Mouse (Mus musculus) stomach, postnatal 0 days (tissue): ENCODE data around the gene Vps25. TPM values are rescaled to one million over a fixed set of nuclear protein-coding genes. Genes with fewer than 3 reads are reported as not detected.

Source experiments
- ATAC-seq: fragments of 200-750 bp; cut with Nextera tagmentation; 2 replicates; pipeline ENCODE4 v1.8.0; 2017; ENCODE audit not compliant: low FRiP score, low TSS enrichment
- DNase-seq: peaks from one replicate; pipeline ENCODE4 v3.0.0-alpha.2; 2016; ENCODE audit warnings: low spot score
- H3K27ac ChIP-seq: fragments of 300-500 bp; sonication (generic); replicated peaks from 2 replicates; pipeline ENCODE4 v1.5.1; 2014; ENCODE audit warnings: mild to moderate bottlenecking, control low read depth
- H3K27me3 ChIP-seq: fragments of 300-500 bp; sonication (generic); 2 replicates; pipeline ENCODE4 v1.6.1; 2014; ENCODE audit warnings: low read length; ENCODE audit not compliant: control insufficient read depth, insufficient read depth
- H3K36me3 ChIP-seq: fragments of 300-500 bp; sonication (generic); 2 replicates; pipeline ENCODE4 v1.6.1; 2014; ENCODE audit warnings: low read length, mixed read lengths; ENCODE audit not compliant: control insufficient read depth, insufficient read depth
- H3K4me1 ChIP-seq: fragments of 300-500 bp; sonication (generic); replicated peaks from 2 replicates; pipeline ENCODE4 v1.6.1; 2014; ENCODE audit warnings: antibody characterized with exemption; ENCODE audit not compliant: control insufficient read depth, insufficient read depth
- H3K4me2 ChIP-seq: fragments of 300-500 bp; sonication (generic); replicated peaks from 2 replicates; pipeline ENCODE4 v1.6.1; 2014; ENCODE audit warnings: low read depth, mild to moderate bottlenecking, control low read depth, moderate library complexity
- H3K4me3 ChIP-seq: fragments of 300-500 bp; sonication (generic); 2 replicates; pipeline ENCODE4 v1.5.1; 2014; ENCODE audit warnings: low read depth, low read length, control low read depth
- H3K9ac ChIP-seq: fragments of 300-500 bp; sonication (generic); 2 replicates; pipeline ENCODE4 v1.6.1; 2014; ENCODE audit warnings: mild to moderate bottlenecking, low read length, control low read depth, mixed read lengths
- H3K9me3 ChIP-seq: fragments of 300-500 bp; sonication (generic); 2 replicates; pipeline ENCODE4 v1.6.1; 2016; ENCODE audit warnings: low read length; ENCODE audit not compliant: control insufficient read depth
- CTCF ChIP-seq: IDR thresholded peaks from 2 replicates; pipeline ENCODE4 v1.5.1; 2016; ENCODE audit warnings: antibody characterized with exemption, low read depth, mild to moderate bottlenecking, moderate library complexity
- EP300 ChIP-seq: optimal IDR thresholded peaks from 2 replicates; pipeline ENCODE3; 2016; ENCODE audit warnings: antibody characterized with exemption
- WGBS: fragments of 180-500 bp; shearing (Covaris S2); extraction: QIAGEN DNeasy Blood & Tissue Kit; methylation state at CpG from one replicate; pipeline ENCODE4 v1.1.7; 2014; 5-methylcytosine and 5-hydroxymethylcytosine counted together
- polyA plus RNA-seq: library from polyadenylated mRNA; unstranded; fragments of >200 nt; fragmentation: Nextera tagmentation; extraction: Ambion mirVana; gene quantifications from 2 replicates; pipeline ENCODE4 v1.2.1, GENCODE M21; 2015

The Vps25 gene
- polyA plus RNA-seq, 1 experiment from 2014 or later, result 141 TPM

DNA sequence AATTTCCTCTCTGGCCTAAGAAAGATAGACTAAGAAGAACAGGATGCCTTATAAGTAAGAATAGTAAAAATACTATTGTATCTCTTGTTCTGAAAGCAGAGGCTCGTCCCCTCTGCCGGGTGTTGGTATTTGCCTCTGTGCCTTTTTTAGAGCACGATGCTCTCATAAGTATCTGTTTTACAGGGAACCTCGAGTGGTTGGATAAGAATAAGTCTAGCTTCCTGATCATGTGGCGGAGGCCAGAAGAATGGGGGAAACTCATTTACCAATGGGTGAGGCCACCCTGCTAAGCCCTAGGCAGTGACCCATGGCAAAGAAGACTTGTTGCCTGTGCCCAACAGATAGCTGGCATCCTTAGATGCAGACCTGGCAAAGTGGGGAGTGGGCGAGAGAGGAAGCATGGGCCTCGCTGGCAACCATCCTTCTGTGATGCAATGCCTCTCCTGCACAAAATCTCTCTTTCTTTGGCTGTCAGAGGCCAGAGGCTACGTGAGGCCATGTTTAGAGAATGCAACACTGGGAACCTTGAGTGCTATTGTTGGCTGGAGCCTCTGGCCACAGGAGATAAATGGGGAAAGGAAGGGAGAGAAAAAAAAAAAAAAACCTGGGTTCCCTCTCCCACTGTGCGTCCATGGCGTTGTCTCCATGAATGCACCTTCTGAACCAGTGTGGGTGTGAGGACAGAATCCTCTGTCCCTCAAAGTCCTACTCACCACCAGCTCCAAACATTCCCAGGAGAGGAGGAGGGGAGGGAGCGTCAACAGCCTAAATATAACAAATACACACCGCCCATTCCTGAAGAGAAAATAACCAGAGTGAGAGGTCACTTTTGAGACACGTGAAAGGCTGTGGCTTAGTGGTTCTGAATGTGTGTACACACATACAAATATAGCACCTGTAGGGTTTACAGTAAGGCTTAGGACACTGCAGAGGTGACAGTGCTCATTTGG, 2.6 kb downstream of the Vps25 start:
- H3K4me1 ChIP-seq, result no peaks in the 10 kb centered on the region; the same call in none of the 2 replicates
- DNase-seq, result no peak
- no peaks in the 10 kb centered on the region for H3K9me3 ChIP-seq
- H3K4me2 ChIP-seq, result no peak overlapping the region
- H3K27me3 ChIP-seq, result no peaks in the 10 kb centered on the region
- H3K9ac ChIP-seq, result no peak overlapping the region
- WGBS, result 79% methylated on average over 13 of the region's 13 CpGs
- H3K27ac ChIP-seq, result no peak overlapping the region
- TF ChIP-seq CTCF, result no peak
- no peak for TF ChIP-seq EP300
- no peak for ATAC-seq
- H3K4me3 ChIP-seq, result no peak overlapping the region
- peaks cover 2% of the 10 kb centered on the region; the same call in 1 of the 2 replicates for H3K36me3 ChIP-seq

DNA sequence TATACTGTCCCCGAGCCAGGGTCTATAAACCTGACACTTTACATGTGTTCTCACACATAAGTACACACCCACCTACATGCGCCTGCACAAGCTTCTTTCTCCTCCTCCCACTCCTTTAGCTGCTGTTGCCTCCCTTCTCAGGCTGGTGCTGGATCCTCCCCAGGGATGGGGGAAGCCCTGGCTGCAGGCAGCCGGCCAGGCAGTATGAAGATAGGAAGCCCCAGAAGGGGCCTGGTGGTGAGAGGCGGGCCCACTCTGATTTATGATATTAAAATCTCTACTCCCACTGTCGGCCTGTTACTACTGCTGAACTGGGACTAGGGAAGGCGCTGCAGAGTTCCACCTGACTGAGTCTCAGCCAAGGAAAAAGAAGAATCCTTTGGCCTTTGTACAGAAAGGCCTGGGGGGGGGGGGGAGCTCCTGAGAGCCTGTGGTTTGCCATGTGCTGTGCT, 5.8 kb downstream of the Vps25 start:
- TF ChIP-seq EP300 (no peak), CTCF (no peak)
- ATAC-seq (peak; percentile 33), DNase-seq (peak; percentile 54)
- Histone ChIP-seq H3K27me3 (no peaks in the 10 kb centered on the region), H3K4me2 (peak overlapping the region; percentile 69; the same call in 1 of the 2 replicates), H3K36me3 (peaks cover 2% of the 10 kb centered on the region; the same call in 1 of the 2 replicates), H3K9me3 (no peaks in the 10 kb centered on the region), H3K4me3 (no peak overlapping the region), H3K4me1 (no peaks in the 10 kb centered on the region; the same call in 1 of the 2 replicates), H3K9ac (no peak overlapping the region), H3K27ac (peak overlapping the region; percentile 83)
- 12% methylated on average over 6 of the region's 6 CpGs for WGBS

DNA sequence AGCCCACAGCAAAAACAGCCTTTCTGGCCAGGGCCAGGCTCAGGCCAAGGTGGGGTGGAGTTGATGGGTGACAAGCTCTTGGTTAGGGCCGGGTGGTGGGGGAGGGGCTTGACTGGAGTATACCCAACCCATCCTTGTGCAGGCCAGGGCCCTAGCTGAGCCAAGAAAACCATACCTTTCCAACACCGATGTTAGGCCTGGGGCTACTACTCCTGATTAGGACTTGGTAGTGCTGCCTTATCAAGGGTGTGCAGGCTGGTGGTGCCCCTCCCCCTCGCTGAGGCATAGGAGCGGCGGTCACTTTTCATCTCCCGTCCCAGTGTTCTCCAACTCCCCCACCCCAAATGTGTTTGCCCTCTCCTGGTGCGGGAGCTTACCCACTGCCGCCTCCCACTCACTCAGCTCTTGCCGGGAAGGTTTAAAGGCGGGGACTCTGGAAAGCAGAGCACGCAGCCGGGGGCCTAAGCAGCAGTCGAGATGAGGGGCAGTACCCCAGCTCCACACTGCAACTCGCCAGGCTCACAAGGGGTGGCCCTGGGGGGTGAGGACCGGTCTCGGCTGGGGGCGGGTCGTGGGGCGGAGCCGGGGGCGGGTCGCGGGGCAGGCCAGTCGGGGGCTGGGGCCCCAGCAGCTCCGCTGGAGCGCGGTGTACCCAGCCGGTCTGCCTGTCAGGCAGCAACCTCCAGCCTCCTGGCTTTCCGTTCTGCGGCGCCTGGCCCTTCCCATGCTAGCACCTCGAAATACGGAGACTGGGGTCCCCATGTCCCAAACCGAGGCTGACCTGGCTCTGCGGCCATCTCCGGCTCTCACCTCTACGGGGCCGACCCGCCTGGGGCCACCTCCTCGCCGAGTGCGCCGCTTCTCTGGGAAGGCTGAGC, 6.7 kb downstream of the Vps25 start, which contains the start of gene Wnk4:
TSS of gene Wnk4 (plus strand) at position 620 of the 878 bp plus-strand sequence.
- Histone ChIP-seq H3K9ac (peak within 1 kb of the TSS; percentile 83), H3K36me3 (peaks cover 2% of the 10 kb centered on the region; the same call in 1 of the 2 replicates), H3K4me3 (peak within 1 kb of the TSS; percentile 65), H3K4me2 (peak within 1 kb of the TSS; percentile 69), H3K27me3 (no peaks in the 10 kb centered on the region), H3K4me1 (no peaks in the 10 kb centered on the region; the same call in 1 of the 2 replicates), H3K27ac (peak within 1 kb of the TSS; percentile 83), H3K9me3 (no peaks in the 10 kb centered on the region)
- DNase-seq, result peak; percentile 86
- under 1% methylated on average over 41 of the region's 43 CpGs for WGBS
- peak; percentile 68 for ATAC-seq
- TF ChIP-seq CTCF (no peak), EP300 (no peak)

DNA sequence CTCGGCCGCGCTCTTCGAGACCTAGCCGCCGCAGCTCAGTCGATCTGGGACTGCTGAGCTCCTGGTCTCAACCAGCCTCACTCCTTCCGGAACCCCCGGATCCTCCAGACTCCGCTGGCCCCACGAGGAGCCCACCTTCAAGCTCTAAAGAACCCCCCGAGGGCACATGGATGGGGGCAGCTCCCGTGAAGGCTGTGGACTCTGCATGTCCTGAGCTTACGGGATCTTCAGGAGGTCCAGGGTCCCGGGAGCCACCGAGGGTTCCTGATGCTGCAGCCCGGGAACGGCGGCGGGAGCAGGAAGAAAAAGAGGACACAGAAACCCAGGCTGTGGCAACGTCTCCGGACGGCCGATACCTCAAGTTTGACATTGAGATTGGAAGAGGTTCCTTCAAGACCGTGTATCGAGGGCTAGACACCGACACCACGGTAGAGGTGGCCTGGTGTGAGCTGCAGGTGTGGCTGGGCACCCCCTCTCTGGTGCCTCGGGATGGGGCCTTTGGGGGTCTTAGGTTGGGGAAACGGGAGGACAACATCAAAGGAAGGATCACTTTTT, 7.4 kb downstream of the Vps25 start:
- DNase-seq (no peak), ATAC-seq (no peak)
- 1% methylated on average over 30 of the region's 30 CpGs for WGBS
- Histone ChIP-seq H3K4me3 (peak overlapping the region; percentile 65), H3K9me3 (no peaks in the 10 kb centered on the region), H3K27ac (peak overlapping the region; percentile 83), H3K9ac (peak overlapping the region; percentile 83), H3K36me3 (peaks cover 2% of the 10 kb centered on the region; the same call in 1 of the 2 replicates), H3K27me3 (no peaks in the 10 kb centered on the region), H3K4me1 (no peaks in the 10 kb centered on the region; the same call in 1 of the 2 replicates), H3K4me2 (peak overlapping the region; percentile 69)
- TF ChIP-seq CTCF, result no peak
- TF ChIP-seq EP300, result no peak

DNA sequence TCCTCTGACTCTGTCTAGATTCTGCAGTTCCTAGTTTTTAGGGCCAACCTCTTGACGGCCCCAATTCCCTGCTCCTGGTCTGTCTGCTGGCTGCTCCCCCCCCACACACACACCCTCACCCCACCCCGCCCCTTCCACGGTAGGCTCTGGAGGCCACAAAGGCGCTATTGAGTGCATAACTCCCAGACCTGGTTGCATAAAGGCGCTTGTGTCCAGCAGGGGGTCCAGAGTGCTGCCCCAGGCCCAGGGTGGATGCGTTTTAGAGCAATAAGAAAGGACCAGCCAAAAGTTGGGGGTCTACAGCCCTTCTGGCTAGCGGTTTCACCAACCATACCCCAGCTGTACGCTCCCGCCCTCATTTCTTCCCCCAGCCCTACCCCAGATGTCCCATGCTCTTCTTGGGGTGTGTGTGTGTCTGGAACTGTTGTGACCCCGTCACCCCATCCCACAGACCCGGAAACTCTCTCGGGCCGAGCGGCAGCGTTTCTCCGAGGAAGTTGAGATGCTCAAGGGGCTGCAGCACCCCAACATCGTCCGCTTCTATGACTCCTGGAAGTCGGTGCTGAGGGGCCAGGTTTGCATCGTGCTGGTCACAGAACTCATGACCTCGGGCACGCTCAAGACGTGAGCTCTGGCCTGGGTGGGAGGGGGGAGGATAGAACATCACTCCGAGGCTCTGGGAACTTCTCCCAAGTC, 8.9 kb downstream of the Vps25 start:
- Histone ChIP-seq H3K4me3 (peak overlapping the region; percentile 65), H3K9me3 (no peaks in the 10 kb centered on the region), H3K4me1 (no peaks in the 10 kb centered on the region; the same call in 1 of the 2 replicates), H3K27me3 (no peaks in the 10 kb centered on the region), H3K27ac (no peak overlapping the region; the same call in 1 of the 2 replicates), H3K9ac (peak overlapping the region; percentile 23), H3K4me2 (peak overlapping the region; percentile 69), H3K36me3 (peaks cover 2% of the 10 kb centered on the region; the same call in 1 of the 2 replicates)
- TF ChIP-seq CTCF (peak; percentile 43), EP300 (no peak)
- ATAC-seq, result 0 out of 2 replicates have a peak, but pooled peaks have one; percentile 21
- WGBS, result 11% methylated on average over 24 of the region's 24 CpGs
- DNase-seq, result peak; percentile 70
